Mouse (Mus musculus) layer of hippocampus, adult 9-11 months (tissue): Measurements from ENCODE around the gene Actrt3.
"Not testable (repeated sequence)": the region's sequence is repeated elsewhere in the genome, so short reads cannot be mapped to it uniquely, and the experiment has no call there.

Experiments
- DNase-seq: peaks from one replicate; pipeline ENCODE4 v3.0.0; 2022

Actrt3 gene

DNA sequence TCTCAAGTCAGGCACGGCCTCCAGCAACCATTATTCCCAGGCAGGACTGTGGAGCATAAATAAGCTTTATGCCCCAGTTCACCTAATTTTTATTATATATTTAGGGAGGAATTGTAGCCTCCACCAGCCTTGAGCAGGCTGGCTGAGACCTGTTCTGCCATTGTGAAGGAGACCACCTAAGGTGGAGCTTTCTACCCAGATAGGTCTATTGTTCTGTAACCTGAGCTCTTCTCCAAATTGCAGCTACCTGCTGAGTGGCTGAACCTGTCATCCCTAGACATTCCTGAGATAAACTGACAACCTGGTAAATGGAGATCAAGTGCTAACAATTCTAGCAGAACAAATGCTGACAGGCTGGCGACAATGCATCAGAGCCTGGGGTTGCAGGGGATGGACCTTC is 33.4 kb downstream of the Actrt3 start:
- not testable (repeated sequence) for DNase-seq

DNA sequence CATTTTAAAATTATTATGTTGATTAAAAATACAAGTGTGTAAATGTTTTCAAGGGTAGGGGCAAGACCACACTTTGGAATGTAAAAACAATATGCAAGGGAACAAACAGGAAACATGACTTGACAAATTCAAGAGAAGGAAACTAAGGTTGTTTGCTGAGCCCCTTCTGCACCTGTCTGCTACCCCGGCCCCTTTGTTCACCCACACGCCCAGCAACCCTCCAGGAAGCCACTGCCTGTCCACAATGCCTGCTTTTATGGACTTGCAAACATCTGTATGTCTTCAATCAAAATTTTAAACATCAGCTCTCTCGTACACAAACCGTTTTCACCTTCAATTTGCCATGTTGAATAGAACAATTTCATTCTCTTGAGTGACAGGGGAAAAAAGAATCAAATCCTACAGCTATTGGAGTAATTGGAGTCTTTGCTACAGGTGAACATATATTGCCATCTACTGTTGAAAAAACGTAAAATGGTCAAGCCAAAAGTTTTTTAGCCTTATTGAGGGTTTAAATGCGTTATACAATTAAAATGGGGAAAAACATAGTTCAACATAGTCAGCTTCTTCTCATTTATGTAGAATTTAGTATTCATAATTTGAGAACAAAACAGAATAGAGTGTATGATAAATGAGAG is 38.9 kb downstream of the Actrt3 start:
- DNase-seq, result no peak

DNA sequence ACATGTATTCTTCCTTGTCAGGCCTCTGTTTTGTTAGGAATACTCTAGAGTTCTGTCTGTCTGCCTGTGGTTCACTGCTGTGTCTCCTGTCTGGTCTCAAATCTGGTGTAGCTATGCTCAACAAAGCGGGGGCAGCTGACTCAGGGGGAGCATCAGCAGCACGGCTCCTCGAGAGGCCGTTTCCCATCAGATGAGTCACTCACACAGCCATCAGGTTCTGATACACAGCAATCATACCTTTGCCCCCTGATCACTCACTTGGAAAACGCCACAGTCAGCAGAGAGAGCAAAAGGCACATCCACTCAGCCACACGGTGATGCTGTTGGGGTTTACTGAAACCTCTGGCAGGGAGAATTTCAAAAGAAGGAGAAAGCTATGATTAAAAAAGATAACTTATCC is 46.0 kb downstream of the Actrt3 start:
- DNase-seq, result no peak

DNA sequence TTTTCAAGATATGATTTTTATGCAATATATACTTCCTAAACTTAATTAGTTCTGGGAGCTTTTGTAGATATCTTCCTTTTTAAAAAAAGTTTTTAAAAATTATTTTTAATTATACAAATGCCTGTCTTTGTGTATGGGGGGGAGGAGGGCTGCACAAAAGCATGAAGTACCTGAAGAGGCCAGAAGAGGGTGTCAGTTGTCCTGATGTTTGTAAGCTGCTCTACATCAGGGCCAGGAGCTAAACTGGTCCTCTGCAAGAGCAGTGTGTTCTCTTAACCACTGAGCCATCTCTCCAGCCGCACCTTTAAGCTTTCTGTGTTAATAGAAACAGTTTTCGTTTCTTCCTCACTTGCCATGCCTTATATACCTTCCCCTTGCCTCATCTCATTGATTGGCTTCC is 49.5 kb downstream of the Actrt3 start:
- peak; percentile 2 for DNase-seq

DNA sequence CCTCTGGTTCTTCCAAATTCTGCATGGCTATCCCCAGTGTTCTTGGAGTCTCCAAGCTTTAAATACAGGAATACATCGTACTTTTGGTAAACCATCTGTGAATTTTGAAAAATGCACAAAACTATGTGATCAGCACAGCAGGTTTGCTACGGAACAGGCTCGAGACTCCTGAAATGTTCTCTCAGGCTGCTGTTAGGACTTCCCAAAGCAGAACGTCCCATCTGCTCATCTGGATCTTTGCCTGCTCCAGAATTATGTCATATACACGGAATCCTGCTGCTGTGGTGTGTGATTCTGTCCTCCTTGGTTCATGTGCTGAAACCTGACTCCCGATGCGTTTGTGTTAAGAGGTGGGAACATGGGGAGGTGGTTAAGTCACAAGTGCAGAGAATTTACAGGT is 50.8 kb downstream of the Actrt3 start:
- DNase-seq, result peak; percentile 4

DNA sequence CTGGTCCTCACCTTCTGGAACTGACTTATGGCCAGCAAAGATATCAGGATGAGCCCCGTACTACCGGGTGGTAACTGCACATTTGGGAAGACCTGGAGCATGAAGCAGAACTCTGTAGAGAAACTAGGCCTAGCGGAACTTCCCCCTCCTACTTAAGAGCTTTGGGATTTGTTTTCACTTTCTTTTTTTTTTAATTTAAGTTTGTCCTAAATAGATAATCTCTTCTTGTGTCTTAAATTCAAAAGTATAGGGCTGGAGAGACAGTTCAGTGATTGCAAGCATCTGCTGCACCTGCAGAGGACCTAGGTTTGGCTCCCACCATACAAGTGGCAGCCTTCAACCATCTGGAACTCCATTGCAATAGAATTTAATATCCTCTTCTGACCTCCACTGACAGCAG is 51.8 kb downstream of the Actrt3 start, which contains the start of gene Mecom:
Gene Mecom (minus strand): TSS at position 101 of the 400 bp plus-strand sequence.
- no peak for DNase-seq
